Mouse (Mus musculus) myocyte (in vitro differentiated cells): ENCODE data around the gene Akt1.

Experiments used
- MAX ChIP-seq: IDR thresholded peaks from one replicate; pipeline ENCODE4 v1.6.1; 2011; ENCODE audit warnings: low read depth, mild to moderate bottlenecking, control low read depth
- POLR2A ChIP-seq: IDR thresholded peaks from one replicate; pipeline ENCODE4 v1.6.1; 2011; ENCODE audit warnings: low read depth, mild to moderate bottlenecking, control low read depth, moderate library complexity; ENCODE audit not compliant: insufficient read length
- SRF ChIP-seq: IDR thresholded peaks from one replicate; pipeline ENCODE4 v1.6.1; 2011; ENCODE audit warnings: low read depth; ENCODE audit not compliant: control insufficient read depth, insufficient read length
- TCF3 ChIP-seq: IDR thresholded peaks from one replicate; pipeline ENCODE4 v1.6.1; 2011; ENCODE audit warnings: low read depth, control low read depth; ENCODE audit not compliant: insufficient read length

DNA sequence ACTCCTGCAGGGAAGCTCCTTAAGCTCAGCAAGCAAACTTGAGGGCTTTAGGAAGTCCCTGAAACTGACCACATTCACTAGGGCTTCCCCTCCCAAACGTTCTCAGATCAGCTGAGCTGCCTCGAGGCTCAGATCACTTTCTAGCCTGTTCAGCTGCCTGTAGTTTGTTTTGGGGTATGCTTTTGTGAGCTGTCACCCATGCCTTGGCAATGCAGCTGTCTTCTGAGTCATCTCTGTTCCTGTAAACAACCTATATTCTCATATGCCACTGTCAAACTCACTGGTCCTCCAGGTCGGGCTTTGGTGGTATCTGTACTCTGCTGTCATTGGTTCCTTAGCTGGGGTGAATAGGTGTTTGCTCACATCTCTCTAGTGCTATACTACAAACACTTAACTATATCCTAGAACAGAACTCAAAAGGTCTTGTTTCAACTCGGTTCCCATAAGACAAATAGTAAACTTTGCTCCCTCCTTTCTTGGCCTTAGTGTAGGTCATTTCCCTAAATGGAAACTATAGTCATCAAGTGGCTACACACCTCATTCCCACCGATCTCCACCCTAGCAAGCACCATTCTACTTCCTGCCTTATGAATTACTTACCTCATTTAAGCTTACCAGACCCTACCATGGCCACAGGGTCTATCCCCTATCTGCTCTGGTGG, 22.8 kb downstream of the Akt1 start:
- TF ChIP-seq POLR2A = no peak
- TF ChIP-seq MAX = no peak
- no peak for TF ChIP-seq SRF
- TF ChIP-seq TCF3 = no peak
